Mouse (Mus musculus) thymus, adult 2 months (tissue): ENCODE results near the gene Agk.

Experiments
- CTCF ChIP-seq: fragments of 200-500 bp; IDR thresholded peaks from 2 replicates; pipeline ENCODE4 v1.5.1; 2012; ENCODE audit warnings: mild to moderate bottlenecking, control low read depth, low read length, moderate library complexity, borderline replicate concordance; ENCODE audit not compliant: control insufficient read depth, poor library complexity, insufficient read depth; ENCODE audit errors: extremely low read depth
- POLR2A ChIP-seq: fragments of 200-500 bp; IDR thresholded peaks from 2 replicates; pipeline ENCODE4 v1.6.1; 2012; ENCODE audit warnings: mild to moderate bottlenecking, low read length, control low read depth, moderate library complexity; ENCODE audit not compliant: control insufficient read depth, poor library complexity, insufficient read depth; ENCODE audit errors: extremely low read depth

- TF ChIP-seq CTCF (no peak), POLR2A (no peak)
Measured at GRCm38 (mm10) chr6:40385682-40386081, 60.7 kb downstream of the Agk start.
